Mouse (Mus musculus) neural tube, embryonic 13.5 days (tissue): ENCODE measurements around the gene Usp35. TPM values are rescaled to one million over a fixed set of nuclear protein-coding genes. Genes with fewer than 3 reads are reported as not detected.

ENCODE experiments used
- ATAC-seq: fragments of 200-750 bp; cut with Nextera tagmentation; 2 replicates; pipeline ENCODE4 v1.8.0; 2017; ENCODE audit warnings: low read depth, mild to moderate bottlenecking, moderate TSS enrichment, moderate library complexity
- H3K27ac ChIP-seq: fragments of 300-500 bp; sonication (generic); replicated peaks from 2 replicates; pipeline ENCODE4 v1.5.1; 2015; ENCODE audit warnings: moderate library complexity, mild to moderate bottlenecking, inconsistent platforms
- H3K27me3 ChIP-seq: fragments of 300-500 bp; sonication (generic); 2 replicates; pipeline ENCODE4 v1.6.1; 2015; ENCODE audit warnings: mild to moderate bottlenecking, inconsistent platforms
- H3K36me3 ChIP-seq: fragments of 300-500 bp; sonication (generic); 2 replicates; pipeline ENCODE4 v1.6.1; 2015; ENCODE audit warnings: mild to moderate bottlenecking, inconsistent platforms
- H3K4me1 ChIP-seq: fragments of 300-500 bp; sonication (generic); replicated peaks from 2 replicates; pipeline ENCODE4 v1.6.1; 2015; ENCODE audit warnings: inconsistent platforms
- H3K4me2 ChIP-seq: fragments of 300-500 bp; sonication (generic); 2 replicates; pipeline ENCODE4 v1.6.1; 2015; ENCODE audit warnings: inconsistent platforms, mild to moderate bottlenecking, moderate library complexity
- H3K4me3 ChIP-seq: fragments of 300-500 bp; sonication (generic); 2 replicates; pipeline ENCODE4 v1.5.1; 2015; ENCODE audit warnings: mild to moderate bottlenecking, inconsistent platforms
- H3K9ac ChIP-seq: fragments of 300-500 bp; sonication (generic); 2 replicates; pipeline ENCODE4 v1.6.1; 2015; ENCODE audit warnings: moderate library complexity, mild to moderate bottlenecking, inconsistent platforms
- H3K9me3 ChIP-seq: fragments of 300-500 bp; sonication (generic); 2 replicates; pipeline ENCODE4 v1.6.1; 2016; ENCODE audit warnings: inconsistent platforms
- WGBS: fragments of 180-500 bp; shearing (Covaris S2); methylation state at CpG from one replicate; pipeline ENCODE4 v1.1.7; 2015; 5-methylcytosine and 5-hydroxymethylcytosine counted together
- polyA plus RNA-seq: library from polyadenylated mRNA; unstranded; fragments of >200 nt; fragmentation: Nextera tagmentation; extraction: Ambion mirVana; gene quantifications from 2 replicates; pipeline ENCODE4 v1.2.1, GENCODE M21; 2015

Gene Usp35
- polyA plus RNA-seq = 3.5 and 4.6 TPM in 2 replicates

- peak within 1 kb of the TSS; percentile 61; the same call in 1 of the 2 replicates for H3K27ac ChIP-seq
- H3K27me3 ChIP-seq = peaks cover 6% of the 10 kb centered on the region
- ATAC-seq = peak; percentile 99
- H3K4me1 ChIP-seq = peaks cover 38% of the 10 kb centered on the region
- WGBS = under 1% methylated on average over 68 of the region's 68 CpGs
- peak within 1 kb of the TSS; percentile 80 for H3K4me2 ChIP-seq
- no peaks in the 10 kb centered on the region for H3K9me3 ChIP-seq
- H3K36me3 ChIP-seq = no peaks in the 10 kb centered on the region
- peak within 1 kb of the TSS; percentile 82 for H3K4me3 ChIP-seq
- peak within 1 kb of the TSS; percentile 83 for H3K9ac ChIP-seq
These were observed at the start of gene Usp35, which contains the start of gene Kctd21 for GRCm38 (mm10) chr7:97331726-97332666. Gene Usp35, minus strand, starts transcription at chr7:97332020. Gene Kctd21, plus strand, starts transcription at chr7:97332327.

DNA sequence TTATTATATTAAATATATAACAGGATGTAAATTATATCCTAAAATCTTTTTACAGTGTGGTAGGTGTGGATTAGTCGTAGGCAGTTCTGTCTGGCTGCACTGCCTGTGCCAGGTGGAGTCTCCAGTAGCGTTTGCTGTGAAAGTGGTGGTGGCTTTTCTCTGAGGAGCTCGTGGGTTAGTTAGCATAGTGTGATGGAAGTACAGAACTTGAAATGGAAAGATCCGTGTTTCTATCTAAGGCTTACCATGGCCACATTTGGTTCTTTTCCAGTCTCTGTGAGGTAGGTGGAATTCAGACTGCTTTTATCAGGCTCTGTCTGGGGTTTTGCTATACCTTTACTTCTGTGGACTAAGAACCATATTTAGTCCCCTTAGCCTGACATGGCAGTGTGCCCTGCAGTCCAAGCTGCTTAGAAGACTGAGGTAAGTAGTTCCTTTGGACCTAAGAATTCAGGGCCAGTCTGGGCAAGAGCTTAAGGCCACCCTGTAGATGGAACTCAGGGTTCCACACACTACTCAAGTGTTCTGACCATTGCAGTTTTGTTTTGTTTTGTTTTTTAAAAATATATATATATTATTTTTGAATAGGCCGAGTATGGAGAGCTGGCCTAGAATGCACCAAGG is 48.8 kb upstream of the Usp35 start:
- no peaks in the 10 kb centered on the region for H3K9me3 ChIP-seq
- H3K36me3 ChIP-seq = peaks cover 80% of the 10 kb centered on the region
- H3K27me3 ChIP-seq = no peaks in the 10 kb centered on the region
- 97% methylated on average over 5 of the region's 5 CpGs for WGBS
- H3K4me2 ChIP-seq = no peak overlapping the region
- ATAC-seq = no peak
- no peak overlapping the region for H3K27ac ChIP-seq
- no peaks in the 10 kb centered on the region for H3K4me1 ChIP-seq
- H3K9ac ChIP-seq = no peak overlapping the region
- H3K4me3 ChIP-seq = no peak overlapping the region

DNA sequence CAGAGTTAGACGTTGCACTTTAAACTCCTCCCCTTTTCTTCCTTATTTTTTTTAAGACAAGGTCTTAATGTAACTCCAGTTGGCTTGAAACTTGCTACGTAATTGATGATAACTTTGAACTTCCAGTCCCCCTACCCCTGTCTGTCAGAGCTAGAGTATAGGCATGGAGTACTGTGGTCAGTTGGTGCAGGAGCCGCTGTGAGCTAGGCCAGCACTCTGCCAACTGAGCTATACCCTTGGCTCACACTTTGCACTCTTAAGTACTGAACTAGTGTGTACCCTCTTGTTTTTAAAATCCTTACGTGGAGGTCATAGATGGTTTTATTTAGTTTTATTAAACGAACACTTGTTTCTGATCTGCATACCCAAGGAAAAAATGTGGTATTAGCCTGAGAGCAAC is 47.5 kb upstream of the Usp35 start:
- Histone ChIP-seq H3K4me1 (no peaks in the 10 kb centered on the region), H3K9me3 (no peaks in the 10 kb centered on the region), H3K9ac (no peak overlapping the region), H3K36me3 (peaks cover 78% of the 10 kb centered on the region), H3K27ac (no peak overlapping the region), H3K4me3 (no peak overlapping the region), H3K27me3 (no peaks in the 10 kb centered on the region), H3K4me2 (no peak overlapping the region)
- WGBS = 92% methylated on average over 5 of the region's 5 CpGs
- ATAC-seq = no peak

DNA sequence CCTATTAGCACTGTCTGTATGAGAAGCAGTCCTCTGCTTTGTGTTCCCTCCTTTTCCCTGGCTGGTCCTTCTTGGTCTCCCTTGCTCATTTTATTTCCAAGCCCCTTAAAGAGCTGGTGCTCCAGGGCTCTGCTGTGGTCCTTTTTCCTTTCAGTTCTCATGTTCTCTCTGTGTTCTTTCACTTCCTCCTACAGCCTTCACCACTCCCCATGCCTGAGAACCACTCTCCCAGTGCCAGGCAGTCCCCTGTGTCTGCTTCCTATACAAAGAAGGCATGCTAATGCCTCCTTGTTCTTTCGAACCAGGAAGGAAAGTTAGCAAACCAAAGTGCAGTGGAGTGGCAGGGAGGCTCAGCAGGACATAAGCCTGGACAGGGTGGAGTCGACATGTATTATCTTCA is 44.1 kb upstream of the Usp35 start:
- ATAC-seq = no peak
- WGBS = 80% methylated on average over 2 of the region's 2 CpGs

GRCm38 (mm10) chr7:97375101-97375500 is 43.3 kb upstream of the Usp35 start:
- 95% methylated on average over 9 of the region's 9 CpGs for WGBS
- H3K9me3 ChIP-seq = no peaks in the 10 kb centered on the region
- no peaks in the 10 kb centered on the region for H3K27me3 ChIP-seq
- ATAC-seq = no peak
- H3K27ac ChIP-seq = no peak overlapping the region
- H3K9ac ChIP-seq = no peak overlapping the region
- no peak overlapping the region for H3K4me3 ChIP-seq
- peaks cover 14% of the 10 kb centered on the region for H3K4me1 ChIP-seq
- H3K36me3 ChIP-seq = peaks cover 45% of the 10 kb centered on the region
- H3K4me2 ChIP-seq = no peak overlapping the region

More for the DNA sequence above, 44.1 kb upstream of the Usp35 start:
- no peak overlapping the region for H3K9ac ChIP-seq
- no peaks in the 10 kb centered on the region for H3K27me3 ChIP-seq
- no peak overlapping the region for H3K27ac ChIP-seq
- peaks cover 12% of the 10 kb centered on the region for H3K4me1 ChIP-seq
- no peak overlapping the region for H3K4me2 ChIP-seq
- no peaks in the 10 kb centered on the region for H3K9me3 ChIP-seq
- H3K4me3 ChIP-seq = no peak overlapping the region
- peaks cover 45% of the 10 kb centered on the region for H3K36me3 ChIP-seq

DNA sequence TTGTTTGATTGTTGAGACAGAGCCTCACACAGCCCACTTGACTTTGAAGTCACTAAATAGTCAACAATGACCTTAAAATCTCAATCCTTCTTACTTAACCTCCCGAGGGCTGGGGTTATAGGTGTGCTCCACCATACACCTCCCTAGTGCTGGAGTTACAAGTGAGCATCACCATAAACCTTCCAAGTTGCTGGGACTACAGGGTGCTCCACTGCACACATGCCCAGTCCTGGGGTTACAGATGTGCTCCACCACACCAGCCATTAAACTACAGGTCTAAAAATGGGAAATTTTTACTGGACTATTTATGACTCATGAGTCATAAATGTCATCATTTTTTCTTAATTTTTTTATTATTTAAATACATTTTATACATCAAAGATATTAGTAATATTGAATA is 34.1 kb upstream of the Usp35 start:
- no peak overlapping the region for H3K27ac ChIP-seq
- H3K36me3 ChIP-seq = no peaks in the 10 kb centered on the region
- no peak overlapping the region for H3K9ac ChIP-seq
- H3K27me3 ChIP-seq = no peaks in the 10 kb centered on the region
- H3K9me3 ChIP-seq = no peaks in the 10 kb centered on the region; the same call in 1 of the 2 replicates
- no peak overlapping the region for H3K4me3 ChIP-seq
- H3K4me2 ChIP-seq = no peak overlapping the region
- no peak for ATAC-seq
- 76% methylated on average over 1 of the region's 1 CpGs for WGBS
- peaks cover 2% of the 10 kb centered on the region for H3K4me1 ChIP-seq

GRCm38 (mm10) chr7:97361467-97361866 is 29.6 kb upstream of the Usp35 start:
- no peak overlapping the region for H3K9ac ChIP-seq
- H3K36me3 ChIP-seq = no peaks in the 10 kb centered on the region
- H3K4me1 ChIP-seq = no peaks in the 10 kb centered on the region
- no peak for ATAC-seq
- no peaks in the 10 kb centered on the region for H3K9me3 ChIP-seq
- 27% methylated on average over 4 of the region's 4 CpGs for WGBS
- no peak overlapping the region for H3K4me2 ChIP-seq
- H3K27ac ChIP-seq = no peak overlapping the region
- H3K27me3 ChIP-seq = no peaks in the 10 kb centered on the region
- H3K4me3 ChIP-seq = no peak overlapping the region

DNA sequence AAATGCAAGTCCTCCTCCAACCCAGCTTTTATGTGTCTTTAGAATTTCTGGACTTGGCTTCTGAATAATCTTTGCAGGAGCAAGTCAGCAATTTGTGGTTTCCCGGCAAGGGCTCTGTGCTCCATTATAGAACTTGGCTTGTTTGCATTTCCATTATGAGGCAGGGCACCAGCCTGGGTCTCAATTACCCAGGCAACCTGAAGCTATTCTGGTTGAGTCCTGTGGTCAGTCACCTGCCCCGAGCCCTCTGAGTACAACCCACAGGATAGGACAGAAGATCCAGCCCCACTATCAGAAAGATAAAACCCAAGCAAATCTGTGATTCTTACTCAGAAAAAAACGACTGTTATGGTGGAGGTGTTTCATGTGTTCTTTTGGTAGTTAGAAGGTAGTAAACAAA is 29.1 kb upstream of the Usp35 start:
- no peak for ATAC-seq
- Histone ChIP-seq H3K4me2 (no peak overlapping the region), H3K27ac (no peak overlapping the region), H3K4me1 (no peaks in the 10 kb centered on the region), H3K9me3 (no peaks in the 10 kb centered on the region), H3K9ac (no peak overlapping the region), H3K36me3 (no peaks in the 10 kb centered on the region), H3K27me3 (no peaks in the 10 kb centered on the region), H3K4me3 (no peak overlapping the region)
- WGBS = 48% methylated on average over 3 of the region's 3 CpGs

DNA sequence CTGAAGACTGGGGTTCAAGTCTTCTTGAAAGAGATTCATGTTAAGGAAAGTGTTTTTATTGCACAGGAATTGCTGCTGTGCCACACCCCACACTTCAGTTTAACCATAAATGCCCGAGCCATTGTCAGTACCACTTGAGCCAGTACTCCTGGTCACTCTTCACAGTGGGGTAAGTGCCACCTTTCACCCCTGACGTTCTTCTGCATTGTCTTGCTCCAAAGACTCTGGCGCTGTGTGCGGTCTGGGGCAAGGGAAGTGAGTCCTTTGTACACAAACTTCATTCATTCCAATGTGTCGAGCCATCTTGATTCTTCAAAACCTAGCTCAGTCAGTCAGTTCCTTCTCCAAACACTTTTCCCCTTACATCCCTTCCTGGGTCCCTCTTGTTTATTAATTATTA is 28.3 kb upstream of the Usp35 start:
- H3K4me3 ChIP-seq = no peak overlapping the region
- ATAC-seq = no peak
- H3K27ac ChIP-seq = no peak overlapping the region
- no peaks in the 10 kb centered on the region for H3K9me3 ChIP-seq
- H3K4me1 ChIP-seq = no peaks in the 10 kb centered on the region; the same call in 1 of the 2 replicates
- WGBS = 51% methylated on average over 5 of the region's 5 CpGs
- H3K9ac ChIP-seq = no peak overlapping the region
- H3K4me2 ChIP-seq = no peak overlapping the region
- no peaks in the 10 kb centered on the region for H3K27me3 ChIP-seq
- H3K36me3 ChIP-seq = no peaks in the 10 kb centered on the region

- no peak overlapping the region for H3K9ac ChIP-seq
- no peak overlapping the region for H3K27ac ChIP-seq
- no peaks in the 10 kb centered on the region for H3K9me3 ChIP-seq
- no peak for ATAC-seq
- WGBS = 93% methylated on average over 4 of the region's 4 CpGs
- H3K27me3 ChIP-seq = no peaks in the 10 kb centered on the region
- H3K36me3 ChIP-seq = no peaks in the 10 kb centered on the region
- no peak overlapping the region for H3K4me3 ChIP-seq
- H3K4me2 ChIP-seq = no peak overlapping the region
- no peaks in the 10 kb centered on the region; the same call in 1 of the 2 replicates for H3K4me1 ChIP-seq
These were observed 26.5 kb upstream of the Usp35 start for GRCm38 (mm10) chr7:97358347-97358746.

DNA sequence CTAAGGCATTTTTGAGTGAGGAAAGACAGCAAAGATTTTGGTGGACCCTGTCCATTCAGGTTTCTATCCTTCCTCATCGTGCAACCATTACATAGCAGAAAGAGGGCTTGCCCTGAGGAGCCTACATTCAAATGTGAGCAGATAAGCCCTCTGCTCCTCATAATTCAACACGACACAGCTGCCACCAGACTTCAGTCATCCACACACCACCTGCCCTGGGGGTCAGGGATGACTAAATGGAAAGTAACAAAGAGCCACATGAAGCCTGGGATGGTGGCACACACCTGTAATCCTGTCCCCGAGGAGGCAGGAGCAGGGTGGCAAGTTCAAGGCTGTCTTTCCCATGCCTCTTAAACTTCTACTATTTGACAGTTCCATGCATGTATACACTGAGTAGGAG is 26.0 kb upstream of the Usp35 start:
- no peak overlapping the region for H3K4me2 ChIP-seq
- H3K4me1 ChIP-seq = no peaks in the 10 kb centered on the region; the same call in 1 of the 2 replicates
- H3K4me3 ChIP-seq = no peak overlapping the region
- no peak overlapping the region for H3K27ac ChIP-seq
- WGBS = 77% methylated on average over 3 of the region's 3 CpGs
- no peaks in the 10 kb centered on the region for H3K27me3 ChIP-seq
- no peak for ATAC-seq
- no peaks in the 10 kb centered on the region for H3K9me3 ChIP-seq
- H3K36me3 ChIP-seq = no peaks in the 10 kb centered on the region
- H3K9ac ChIP-seq = no peak overlapping the region

GRCm38 (mm10) chr7:97356875-97357276 is 25.1 kb upstream of the Usp35 start:
- WGBS = 75% methylated on average over 5 of the region's 5 CpGs
- H3K9ac ChIP-seq = no peak overlapping the region
- H3K36me3 ChIP-seq = no peaks in the 10 kb centered on the region
- H3K4me1 ChIP-seq = no peaks in the 10 kb centered on the region; the same call in 1 of the 2 replicates
- H3K9me3 ChIP-seq = no peaks in the 10 kb centered on the region
- H3K4me3 ChIP-seq = no peak overlapping the region
- no peak overlapping the region for H3K4me2 ChIP-seq
- no peaks in the 10 kb centered on the region for H3K27me3 ChIP-seq
- no peak for ATAC-seq
- H3K27ac ChIP-seq = no peak overlapping the region
